Mouse (Mus musculus): ENCODE measurements around the gene N4bp1.

The N4bp1 gene

GRCm38 (mm10) chr8:86853266-86853988, 31.6 kb downstream of the N4bp1 start:
- DNase-seq, result no peak

- DNase-seq, result no peak
Measured at GRCm38 (mm10) chr8:86852491-86852890, 32.6 kb downstream of the N4bp1 start.

GRCm38 (mm10) chr8:86848876-86849275, 36.2 kb downstream of the N4bp1 start:
- no peak for DNase-seq

GRCm38 (mm10) chr8:86848401-86848800, 36.7 kb downstream of the N4bp1 start:
- DNase-seq, result no peak

GRCm38 (mm10) chr8:86847091-86847490, 38.0 kb downstream of the N4bp1 start:
- no peak for DNase-seq

- DNase-seq, result no peak
Measured at GRCm38 (mm10) chr8:86845875-86846274, 39.2 kb downstream of the N4bp1 start.

GRCm38 (mm10) chr8:86844856-86845255, 40.2 kb downstream of the N4bp1 start:
- DNase-seq, result no peak

GRCm38 (mm10) chr8:86843896-86844295, 41.2 kb downstream of the N4bp1 start:
- peak; percentile 21 for DNase-seq

- no peak for DNase-seq
Measured at GRCm38 (mm10) chr8:86841556-86842309, 43.3 kb downstream of the N4bp1 start.

GRCm38 (mm10) chr8:86840120-86840693, 44.9 kb downstream of the N4bp1 start:
- no peak for DNase-seq

- no peak for DNase-seq
Measured at GRCm38 (mm10) chr8:86838707-86839438, 46.2 kb downstream of the N4bp1 start.

GRCm38 (mm10) chr8:86837234-86837633, 47.8 kb downstream of the N4bp1 start:
- DNase-seq, result no peak

GRCm38 (mm10) chr8:86835881-86836280, 49.2 kb downstream of the N4bp1 start:
- DNase-seq, result no peak

- DNase-seq, result no peak
Measured at GRCm38 (mm10) chr8:86834496-86835260, 50.4 kb downstream of the N4bp1 start.

GRCm38 (mm10) chr8:86833937-86834336, 51.1 kb downstream of the N4bp1 start:
- no peak for DNase-seq

GRCm38 (mm10) chr8:86828925-86829324, 56.1 kb downstream of the N4bp1 start:
- DNase-seq, result no peak

- no peak for DNase-seq
Measured at GRCm38 (mm10) chr8:86827199-86827598, 57.9 kb downstream of the N4bp1 start.

GRCm38 (mm10) chr8:86826538-86826937, 58.5 kb downstream of the N4bp1 start:
- no peak for DNase-seq

- DNase-seq, result no peak
Measured at GRCm38 (mm10) chr8:86825674-86826448, 59.2 kb downstream of the N4bp1 start.

GRCm38 (mm10) chr8:86824735-86825134, 60.3 kb downstream of the N4bp1 start:
- DNase-seq, result no peak

GRCm38 (mm10) chr8:86820756-86821201, 64.3 kb downstream of the N4bp1 start:
- DNase-seq, result no peak

All from right cerebral cortex, adult 18-20 months (tissue).